Mouse (Mus musculus) G1E (cell line): ENCODE results near the gene Npnt.

Experiments used
- CTCF ChIP-seq: IDR thresholded peaks from 2 replicates; pipeline ENCODE4 v1.5.1; 2012; ENCODE audit warnings: low read depth, low read length, inconsistent platforms, mixed read lengths
- GATA1 ChIP-seq: IDR thresholded peaks from 2 replicates; pipeline ENCODE4 v1.6.1; 2012; ENCODE audit warnings: borderline replicate concordance, low read length, inconsistent platforms, mixed read lengths
- TAL1 ChIP-seq: conservative IDR thresholded peaks from 2 replicates; pipeline ENCODE4 v1.6.1; 2012; ENCODE audit warnings: low read depth, low read length, inconsistent platforms, mixed read lengths

GRCm38 (mm10) chr3:132902921-132903320 is 47.2 kb downstream of the Npnt start:
- TF ChIP-seq CTCF: no peak
- no peak for TF ChIP-seq GATA1
- TF ChIP-seq TAL1: no peak
